Mouse (Mus musculus) liver, embryonic 14.5 days (tissue): ENCODE data around the gene Myo1f. TPM values are rescaled to one million over a fixed set of nuclear protein-coding genes. Genes with fewer than 3 reads are reported as not detected.
"Not testable (repeated sequence)": the region's sequence is repeated elsewhere in the genome, so short reads cannot be mapped to it uniquely, and the experiment has no call there.

Source experiments
- ATAC-seq: fragments of 200-750 bp; cut with Nextera tagmentation; 2 replicates; pipeline ENCODE4 v1.8.0; 2017; ENCODE audit warnings: moderate number of reproducible peaks, mild to moderate bottlenecking, moderate library complexity; ENCODE audit not compliant: insufficient read depth
- DNase-seq, 3 experiments: peaks; one replicate each; pipeline ENCODE4 v3.0.0-alpha.2; 2012 to 2013; ENCODE audit warnings: low read depth in 3 of 3, low spot score in 3 of 3
- H3K27ac ChIP-seq: fragments of 300-500 bp; sonication (generic); 2 replicates; pipeline ENCODE4 v1.5.1; 2014; ENCODE audit warnings: moderate library complexity, mild to moderate bottlenecking, control low read depth, inconsistent platforms
- H3K27me3 ChIP-seq: fragments of 300-500 bp; sonication (generic); 2 replicates; pipeline ENCODE4 v1.6.1; 2014; ENCODE audit warnings: mild to moderate bottlenecking, low read length, moderate library complexity; ENCODE audit not compliant: control insufficient read depth, insufficient read depth
- H3K36me3 ChIP-seq: fragments of 300-500 bp; sonication (generic); replicated peaks from 2 replicates; pipeline ENCODE4 v1.6.1; 2014; ENCODE audit warnings: low read depth; ENCODE audit not compliant: control insufficient read depth, insufficient read depth
- H3K4me1 ChIP-seq, 2 experiments: fragments of 200-500 bp in 1 of 2; fragments of 300-500 bp in 1 of 2; sonication (generic) in 1 of 2; replicated peaks; 2 replicates each; pipeline ENCODE4 v1.6.1; 2012 to 2014; ENCODE audit warnings: antibody characterized with exemption in 1 of 2, inconsistent platforms in 1 of 2, low read length in 1 of 2; ENCODE audit not compliant: control insufficient read depth in 2 of 2, insufficient read depth in 2 of 2
- H3K4me2 ChIP-seq: fragments of 300-500 bp; sonication (generic); 2 replicates; pipeline ENCODE4 v1.6.1; 2014; ENCODE audit warnings: low read depth, mild to moderate bottlenecking, control low read depth, moderate library complexity
- H3K4me3 ChIP-seq, 2 experiments: fragments of 200-500 bp in 1 of 2; fragments of 300-500 bp in 1 of 2; sonication (generic) in 1 of 2; 2 replicates each; pipeline ENCODE4 v1.5.1; 2012 to 2014; ENCODE audit warnings: low read depth in 2 of 2, low read length in 2 of 2, mild to moderate bottlenecking in 2 of 2, control low read depth in 1 of 2, inconsistent platforms in 1 of 2, moderate library complexity in 1 of 2; ENCODE audit not compliant: insufficient read depth in 1 of 2
- H3K9ac ChIP-seq: fragments of 300-500 bp; sonication (generic); replicated peaks from 2 replicates; pipeline ENCODE4 v1.6.1; 2014; ENCODE audit warnings: mild to moderate bottlenecking, control low read depth, moderate library complexity
- H3K9me3 ChIP-seq: fragments of 300-500 bp; sonication (generic); 2 replicates; pipeline ENCODE4 v1.6.1; 2016; ENCODE audit warnings: low read length, mixed read lengths; ENCODE audit not compliant: control insufficient read depth
- CTCF ChIP-seq: IDR thresholded peaks from 2 replicates; pipeline ENCODE4 v1.5.1; 2016; ENCODE audit warnings: antibody characterized with exemption, low read depth, control low read depth
- EP300 ChIP-seq: IDR thresholded peaks from 2 replicates; pipeline ENCODE4 v1.6.1; 2016; ENCODE audit warnings: antibody characterized with exemption, low read depth
- WGBS: fragments of 180-500 bp; shearing (Covaris S2); extraction: QIAGEN DNeasy Blood & Tissue Kit; methylation state at CpG from one replicate; pipeline ENCODE4 v1.1.7; 2014; ENCODE audit not compliant: insufficient replicate concordance; 5-methylcytosine and 5-hydroxymethylcytosine counted together
- polyA plus RNA-seq, 2 experiments: library from polyadenylated mRNA; depleted of rRNA in 1 of 2; stranded (reverse) in 1 of 2; unstranded in 1 of 2; fragments of >200 nt; fragmentation: Nextera tagmentation in 1 of 2; extraction: Ambion mirVana in 1 of 2; gene quantifications; 2 replicates each; pipeline versions ENCODE4 v1.2.1 to v1.2.3; 2012 to 2014

Gene Myo1f
- polyA plus RNA-seq, 2 experiments, result 4.5 to 5.9 TPM

GRCm38 (mm10) chr17:33599836-33600475 lies 44.4 kb downstream of the Myo1f start:
- no peak for DNase-seq
- 72% methylated on average over 8 of the region's 8 CpGs for WGBS
- H3K27ac ChIP-seq, result no peak overlapping the region
- H3K4me1 ChIP-seq, result no peaks in the 10 kb centered on the region
- H3K9me3 ChIP-seq, result no peaks in the 10 kb centered on the region; the same call in 1 of the 2 replicates
- H3K36me3 ChIP-seq, result no peaks in the 10 kb centered on the region
- ATAC-seq, result no peak
- no peak overlapping the region for H3K9ac ChIP-seq
- no peak overlapping the region for H3K4me3 ChIP-seq
- no peak for TF ChIP-seq CTCF
- no peak for TF ChIP-seq EP300
- no peaks in the 10 kb centered on the region for H3K27me3 ChIP-seq
- H3K4me2 ChIP-seq, result no peak overlapping the region

GRCm38 (mm10) chr17:33600831-33601230 lies 45.3 kb downstream of the Myo1f start:
- TF ChIP-seq CTCF, result no peak
- TF ChIP-seq EP300, result no peak
- Histone ChIP-seq H3K36me3 (no peaks in the 10 kb centered on the region), H3K9ac (no peak overlapping the region), H3K4me1 (no peaks in the 10 kb centered on the region), H3K9me3 (no peaks in the 10 kb centered on the region; the same call in 1 of the 2 replicates), H3K27ac (no peak overlapping the region), H3K4me2 (no peak overlapping the region), H3K27me3 (no peaks in the 10 kb centered on the region), H3K4me3 (no peak overlapping the region)
- ATAC-seq (no peak), DNase-seq (no peak)
- 51% methylated on average over 3 of the region's 3 CpGs for WGBS

GRCm38 (mm10) chr17:33601947-33602346 lies 46.4 kb downstream of the Myo1f start:
- TF ChIP-seq EP300 (no peak), CTCF (no peak)
- Histone ChIP-seq H3K4me3 (no peak overlapping the region), H3K27ac (no peak overlapping the region), H3K4me1 (peaks cover 0 to 5% of the 10 kb centered on the region in 2 experiments; a peak in 2 of 4 replicates), H3K9ac (no peak overlapping the region), H3K4me2 (no peak overlapping the region), H3K36me3 (no peaks in the 10 kb centered on the region), H3K27me3 (no peaks in the 10 kb centered on the region), H3K9me3 (no peaks in the 10 kb centered on the region; the same call in 1 of the 2 replicates)
- DNase-seq, result no peak
- ATAC-seq, result no peak
- 74% methylated on average over 12 of the region's 12 CpGs for WGBS

GRCm38 (mm10) chr17:33607273-33607672 lies 51.8 kb downstream of the Myo1f start:
- TF ChIP-seq EP300, result no peak
- TF ChIP-seq CTCF, result no peak
- no peaks in the 10 kb centered on the region for H3K36me3 ChIP-seq
- no peak overlapping the region for H3K4me3 ChIP-seq
- WGBS, result 10% methylated on average over 2 of the region's 2 CpGs
- no peak overlapping the region; the same call in 1 of the 2 replicates for H3K4me2 ChIP-seq
- no peaks in the 10 kb centered on the region for H3K27me3 ChIP-seq
- DNase-seq (peak in 1 of 3 experiments; percentile 16), ATAC-seq (peak; percentile 73; the same call in 1 of the 2 replicates)
- H3K4me1 ChIP-seq, result peaks cover 0 to 13% of the 10 kb centered on the region in 2 experiments; a peak in 3 of 4 replicates
- H3K9ac ChIP-seq, result no peak overlapping the region
- H3K27ac ChIP-seq, result no peak overlapping the region
- no peaks in the 10 kb centered on the region for H3K9me3 ChIP-seq

- WGBS, result 51% methylated on average over 7 of the region's 7 CpGs
Measured at GRCm38 (mm10) chr17:33610548-33610947, 55.0 kb downstream of the Myo1f start.

GRCm38 (mm10) chr17:33613726-33614125 lies 58.2 kb downstream of the Myo1f start:
- H3K9ac ChIP-seq, H3K4me2 ChIP-seq, H3K4me3 ChIP-seq, H3K27me3 ChIP-seq, H3K27ac ChIP-seq, H3K9me3 ChIP-seq, H3K36me3 ChIP-seq, ATAC-seq, DNase-seq, H3K4me1 ChIP-seq: not testable (repeated sequence)
- WGBS, result 66% methylated on average over 5 of the region's 5 CpGs

More at GRCm38 (mm10) chr17:33610548-33610947, 55.0 kb downstream of the Myo1f start:
- Histone ChIP-seq H3K36me3 (no peaks in the 10 kb centered on the region), H3K27me3 (no peaks in the 10 kb centered on the region), H3K9ac (no peak overlapping the region), H3K4me2 (no peak overlapping the region), H3K4me3 (no peak overlapping the region), H3K4me1 (peaks cover 0 to 13% of the 10 kb centered on the region in 2 experiments; a peak in 3 of 4 replicates), H3K27ac (no peak overlapping the region), H3K9me3 (no peaks in the 10 kb centered on the region)
- TF ChIP-seq CTCF (no peak), EP300 (no peak)
- DNase-seq, result no peak
- no peak for ATAC-seq
